Mouse (Mus musculus) urinary bladder, adult 18-20 months (tissue): ENCODE data around the gene Nr1d1.

Experiments used
- DNase-seq, 2 experiments: peaks; one replicate each; pipeline ENCODE4 v3.0.0; 2022; ENCODE audit warnings: low spot score in 2 of 2, mixed read lengths in 2 of 2

Gene Nr1d1

GRCm38 (mm10) chr11:98770096-98770975 lies 4.8 kb downstream of the Nr1d1 start:
- no peak for DNase-seq

DNA sequence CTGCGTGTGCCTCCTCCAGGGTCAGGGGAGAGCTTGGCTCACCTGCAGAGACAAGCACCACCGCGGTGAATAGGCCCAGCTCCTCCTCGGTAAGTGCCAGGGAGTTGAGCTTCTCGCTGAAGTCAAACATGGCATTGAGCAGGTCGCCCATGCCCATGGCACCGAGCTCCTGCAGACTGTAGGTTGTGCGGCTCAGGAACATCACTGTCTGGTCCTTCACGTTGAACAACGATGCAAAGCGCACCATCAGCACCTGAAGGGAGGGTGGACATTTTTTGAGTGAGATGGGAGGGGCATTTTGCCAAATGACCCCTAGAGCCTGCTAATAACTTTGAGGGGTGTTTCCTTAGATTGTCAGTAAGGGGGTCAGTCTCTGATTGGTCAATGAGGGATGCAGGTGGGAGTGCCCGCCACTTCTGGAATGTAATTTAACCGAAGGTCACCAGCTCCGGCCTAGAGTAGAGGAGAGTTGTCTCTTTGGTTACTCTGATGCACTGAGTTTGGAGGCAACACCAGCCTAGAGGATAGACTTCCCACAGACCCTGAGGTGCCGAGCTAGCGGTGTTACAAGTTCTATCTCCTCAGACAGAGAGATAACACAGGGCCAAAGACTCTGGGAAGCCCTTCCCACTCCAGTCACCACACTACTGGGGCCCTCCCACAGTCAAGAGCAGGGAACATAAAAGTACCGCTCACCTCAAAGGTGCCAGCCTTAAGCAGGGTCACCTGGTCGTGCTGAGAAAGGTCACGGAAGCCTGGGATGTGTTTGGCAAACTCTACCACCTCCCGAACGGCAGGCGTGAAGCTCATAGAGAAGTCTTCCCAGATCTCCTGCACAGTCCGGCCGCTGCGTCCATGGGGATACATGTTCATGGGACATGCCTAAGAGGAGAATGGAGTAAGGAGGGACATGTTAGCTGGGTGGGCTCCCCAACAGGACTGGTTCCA lies 5.9 kb downstream of the Nr1d1 start:
- DNase-seq, result no peak

- DNase-seq, result no peak
These were observed 6.8 kb downstream of the Nr1d1 start for GRCm38 (mm10) chr11:98768127-98769006.

DNA sequence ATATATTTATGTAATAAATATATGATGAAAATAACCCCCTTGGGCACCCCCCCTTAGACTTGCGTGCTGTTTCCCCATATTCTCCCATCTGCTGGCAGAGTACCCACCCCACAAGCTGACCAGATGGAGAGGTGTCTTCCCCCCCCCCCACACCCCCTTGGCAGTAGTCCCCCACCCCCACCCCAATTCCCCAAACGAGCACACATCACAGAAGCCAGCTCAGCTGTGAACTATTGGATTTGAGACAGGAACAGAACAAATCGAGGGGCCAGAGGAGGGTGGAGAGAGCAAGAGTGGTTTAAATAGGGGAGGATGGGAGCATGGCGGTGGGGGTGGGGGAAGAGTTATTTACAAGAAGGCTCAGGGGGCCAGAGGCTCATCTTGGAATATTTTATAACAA lies 7.4 kb downstream of the Nr1d1 start:
- DNase-seq, result no peak

DNA sequence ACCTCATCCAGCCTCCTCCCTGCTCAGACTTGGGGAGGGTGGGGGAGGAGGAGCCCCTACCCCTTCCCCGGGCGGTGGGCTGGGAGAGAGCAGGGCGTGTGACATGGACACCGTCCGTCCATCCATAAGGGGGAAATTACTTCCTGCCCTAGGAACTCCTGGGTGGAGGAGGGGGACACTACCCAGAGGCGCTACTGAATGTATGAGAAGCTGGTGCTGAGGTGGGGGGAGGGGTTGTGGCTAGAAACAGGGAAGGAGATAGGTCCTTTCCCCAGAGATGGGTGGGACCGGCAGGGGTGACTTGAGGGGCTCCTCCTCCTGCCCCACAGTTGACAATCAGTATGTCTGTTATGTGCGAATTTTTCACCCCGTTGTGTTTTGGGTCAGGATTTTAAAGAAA lies 7.9 kb downstream of the Nr1d1 start:
- DNase-seq, result no peak

- DNase-seq, result no peak
These were observed 8.3 kb downstream of the Nr1d1 start for GRCm38 (mm10) chr11:98766816-98767215.

DNA sequence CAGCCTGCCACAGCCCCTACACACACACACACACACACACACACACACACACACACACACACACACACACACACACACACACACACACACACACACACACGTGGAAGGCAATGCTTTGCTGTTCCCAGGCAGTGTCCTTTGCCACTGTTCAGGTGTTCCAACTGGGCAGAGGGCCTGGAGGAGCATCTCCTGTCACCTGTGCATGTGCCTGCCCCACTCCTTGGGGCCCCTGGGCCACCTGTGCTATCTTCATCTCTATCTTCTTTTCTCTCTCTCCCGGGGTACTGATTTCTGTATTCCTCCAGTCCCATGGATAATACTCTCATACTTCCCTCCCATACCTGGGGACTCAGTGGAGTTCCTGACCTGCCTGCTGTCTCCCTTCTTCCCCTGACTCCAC lies 8.8 kb downstream of the Nr1d1 start:
- no peak for DNase-seq

DNA sequence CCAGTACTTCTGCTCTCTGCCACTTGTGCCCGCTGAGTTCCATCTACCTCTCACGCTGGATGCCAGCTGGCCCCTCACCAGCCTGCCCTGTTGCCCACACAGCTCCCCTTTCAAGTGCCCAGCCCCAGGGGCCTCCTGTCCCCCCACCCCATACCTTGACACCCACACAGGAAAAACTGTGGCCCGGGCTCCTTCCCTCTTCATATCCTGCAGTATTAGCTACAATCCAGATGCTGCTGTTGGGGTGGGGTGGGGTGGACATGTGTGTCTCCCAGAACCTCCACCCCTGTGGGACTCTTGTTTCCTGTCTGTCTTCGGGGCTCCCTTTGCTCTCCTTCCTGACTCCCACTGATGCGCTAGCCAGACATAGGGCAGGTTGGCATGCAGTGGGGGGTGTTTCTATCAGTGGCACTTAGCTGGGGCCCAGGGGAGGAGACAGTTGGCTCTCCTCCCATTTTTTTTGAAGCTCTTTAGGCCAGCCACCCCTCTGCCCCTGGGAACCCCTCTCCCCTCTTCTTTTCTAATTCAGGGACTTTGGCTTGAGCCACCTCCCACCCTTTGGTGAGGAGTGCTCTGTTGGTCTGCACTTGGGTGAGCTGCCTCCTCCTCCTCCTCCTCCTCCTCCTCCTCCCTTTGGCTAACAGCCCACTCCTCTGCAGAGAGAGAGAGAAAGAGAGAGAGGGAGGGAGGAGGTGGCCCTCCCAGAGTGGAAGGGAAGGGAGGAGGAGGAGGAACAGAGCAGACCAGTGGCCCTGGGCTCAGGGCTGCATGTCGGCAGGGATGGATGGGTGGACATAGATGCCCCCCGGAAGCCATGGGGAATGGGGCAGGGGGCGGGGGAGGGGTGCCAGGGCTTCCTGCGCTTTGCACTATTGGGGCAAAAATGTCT lies 9.5 kb downstream of the Nr1d1 start:
- DNase-seq, result no peak

DNA sequence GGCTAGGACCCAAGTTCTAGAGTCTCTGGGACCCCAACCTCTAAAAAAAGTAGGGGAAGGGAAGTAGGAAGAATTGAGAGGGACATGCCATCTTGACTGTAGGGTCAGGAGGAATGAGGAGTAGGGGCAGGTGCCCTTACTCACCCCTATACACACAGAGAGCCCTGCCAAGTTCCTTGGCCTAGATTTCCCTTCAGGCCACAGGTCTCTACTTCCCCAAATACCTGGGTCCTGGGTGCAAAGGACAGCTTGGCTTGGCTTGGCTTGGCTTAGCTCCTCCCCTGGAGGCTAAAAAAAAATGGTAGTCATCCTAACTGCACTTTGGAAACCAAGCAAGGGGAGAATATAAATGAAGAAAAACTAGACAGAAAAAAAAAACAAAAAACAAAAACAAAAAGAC lies 10.4 kb downstream of the Nr1d1 start:
- no peak for DNase-seq

DNA sequence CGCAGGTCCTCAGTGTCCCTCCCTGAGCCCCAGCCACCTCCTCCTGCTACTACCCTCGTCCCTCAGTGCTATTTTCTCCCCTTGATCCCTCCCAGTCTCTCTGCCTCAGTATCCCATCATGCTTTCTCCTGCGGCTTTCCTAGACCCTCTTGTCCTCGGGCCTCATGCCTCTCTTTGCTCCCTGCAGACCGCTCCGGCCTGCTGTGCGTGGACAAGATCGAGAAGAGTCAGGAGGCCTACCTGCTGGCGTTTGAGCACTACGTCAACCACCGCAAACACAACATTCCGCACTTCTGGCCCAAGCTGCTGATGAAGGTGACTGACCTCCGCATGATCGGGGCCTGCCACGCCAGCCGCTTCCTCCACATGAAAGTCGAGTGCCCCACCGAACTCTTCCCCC lies 11.0 kb downstream of the Nr1d1 start:
- DNase-seq, result no peak

DNA sequence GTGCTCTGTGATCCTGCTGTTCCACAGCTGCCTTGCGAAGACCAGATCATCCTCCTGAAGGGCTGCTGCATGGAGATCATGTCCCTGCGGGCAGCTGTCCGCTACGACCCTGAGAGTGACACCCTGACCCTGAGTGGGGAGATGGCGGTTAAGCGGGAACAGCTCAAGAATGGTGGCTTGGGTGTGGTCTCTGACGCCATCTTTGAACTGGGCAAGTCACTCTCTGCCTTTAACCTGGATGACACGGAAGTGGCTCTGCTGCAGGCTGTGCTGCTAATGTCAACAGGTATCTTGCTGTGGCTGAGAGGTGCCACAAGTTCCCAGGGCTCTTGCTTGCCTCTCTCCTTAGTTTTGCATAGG lies 11.7 kb downstream of the Nr1d1 start:
- no peak for DNase-seq

GRCm38 (mm10) chr11:98762756-98763501 lies 12.2 kb downstream of the Nr1d1 start:
- DNase-seq, result no peak

DNA sequence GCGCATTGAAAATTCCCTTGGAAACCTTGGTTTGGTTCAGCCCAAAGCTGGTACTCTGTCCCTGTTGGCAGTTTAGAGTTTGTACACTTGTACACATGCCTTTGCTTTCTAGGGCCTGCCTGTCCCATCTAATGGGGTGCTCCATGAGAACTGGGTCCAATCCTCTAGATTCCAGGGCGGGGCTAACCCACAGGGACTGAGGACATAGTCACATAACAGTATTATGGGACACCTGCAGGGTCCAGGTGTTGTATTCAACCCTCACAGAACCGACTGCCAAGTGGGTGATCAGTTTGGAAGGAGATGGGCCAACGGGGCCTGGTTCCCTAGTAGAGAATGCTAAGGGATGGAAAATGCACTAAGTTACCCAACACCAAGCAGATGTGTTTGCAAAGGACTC lies 13.2 kb downstream of the Nr1d1 start:
- no peak for DNase-seq

DNA sequence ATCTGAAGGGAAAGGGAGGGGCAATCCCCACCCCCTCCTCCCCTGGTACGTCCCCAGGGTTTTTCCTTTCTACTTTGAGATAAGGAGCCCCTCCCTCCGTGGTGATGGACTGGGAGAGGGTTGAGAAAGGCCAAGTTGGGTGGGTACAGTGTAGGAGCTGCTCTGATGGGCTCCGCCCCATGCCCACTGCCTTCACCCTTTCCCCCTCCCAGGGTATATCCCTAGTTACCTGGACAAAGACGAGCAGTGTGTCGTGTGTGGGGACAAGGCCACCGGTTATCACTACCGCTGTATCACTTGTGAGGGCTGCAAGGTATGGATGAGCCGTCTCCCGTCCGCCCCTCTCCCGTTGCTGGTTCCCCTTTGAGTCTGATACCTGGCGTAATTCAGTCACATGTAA lies 18.4 kb downstream of the Nr1d1 start:
- no peak for DNase-seq

DNA sequence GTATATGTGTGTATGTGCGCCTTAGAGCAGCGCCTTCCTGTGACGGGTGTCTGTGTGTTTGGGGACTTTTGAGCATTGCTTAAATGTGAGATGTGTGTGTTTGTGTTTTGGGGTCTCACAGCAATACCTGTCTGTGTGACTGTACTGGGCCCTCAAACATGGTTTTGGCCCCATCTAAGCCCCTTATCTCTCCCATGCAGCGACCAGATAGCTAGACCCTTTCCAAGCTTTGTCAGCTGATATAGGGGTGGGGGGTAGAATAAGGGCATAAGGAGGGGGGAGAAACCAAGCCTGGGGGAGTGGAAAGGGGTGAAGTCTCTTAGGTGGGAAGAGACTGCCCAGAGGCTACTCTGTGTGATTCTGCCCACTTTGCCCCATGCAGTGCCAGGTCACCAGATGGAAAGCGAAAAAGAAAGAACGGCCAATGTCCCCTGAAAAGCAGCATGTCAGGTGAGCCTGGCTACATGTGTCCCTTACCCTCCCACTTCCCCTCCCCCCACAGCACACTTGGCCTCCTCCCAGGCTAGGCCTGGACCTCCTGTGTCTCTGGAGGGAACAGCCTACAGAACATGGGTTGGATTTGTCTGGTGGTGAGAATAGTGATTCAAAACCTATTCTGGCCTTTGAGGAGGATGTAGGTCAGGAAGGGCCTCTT lies 19.3 kb downstream of the Nr1d1 start:
- DNase-seq, result no peak

DNA sequence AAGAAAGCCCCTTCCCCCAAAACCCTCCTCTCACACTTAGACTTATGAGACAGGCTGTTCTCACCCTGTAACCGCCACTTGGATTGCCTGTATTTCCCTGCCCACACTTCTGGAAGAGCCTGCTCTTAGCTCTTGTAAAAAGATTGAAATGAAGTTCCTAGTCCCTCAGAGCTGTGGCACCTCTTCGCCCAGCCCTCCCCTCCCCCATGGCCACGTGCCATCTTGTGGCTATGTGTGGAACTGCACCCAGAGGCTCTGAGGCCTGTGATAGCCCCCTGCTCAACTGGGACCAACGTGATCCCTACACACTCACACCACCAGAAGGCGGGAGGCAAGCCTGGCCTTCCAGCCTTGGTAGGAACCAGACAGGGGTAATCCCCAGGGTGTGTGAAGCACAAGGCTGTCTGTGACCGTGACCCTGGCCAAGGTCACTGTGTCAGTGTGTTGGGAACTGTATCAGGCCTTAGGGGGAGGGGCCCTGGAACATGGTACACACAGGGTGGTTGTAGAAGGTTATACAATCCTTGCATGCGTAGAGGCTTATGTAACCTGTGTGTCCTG lies 20.4 kb downstream of the Nr1d1 start:
- no peak for DNase-seq

- DNase-seq, result no peak
These were observed 20.9 kb downstream of the Nr1d1 start for GRCm38 (mm10) chr11:98754151-98754620.

GRCm38 (mm10) chr11:98753264-98753663 lies 21.9 kb downstream of the Nr1d1 start:
- DNase-seq, result no peak

GRCm38 (mm10) chr11:98752562-98753140 lies 22.5 kb downstream of the Nr1d1 start:
- no peak for DNase-seq
